Mouse (Mus musculus) bone marrow macrophage, adult 2 months (primary cell): Measurements from ENCODE around the gene Mmp9. TPM values are rescaled to one million over a fixed set of nuclear protein-coding genes. Genes with fewer than 3 reads are reported as not detected.
A peak's percentile ranks its signal among the peaks of the same experiment; 100 is the strongest.

Experiments used
- H3K27ac ChIP-seq: 2 replicates; pipeline ENCODE4 v1.5.1; 2012; ENCODE audit warnings: low read depth, low read length; ENCODE audit not compliant: insufficient read depth
- H3K4me1 ChIP-seq: 2 replicates; pipeline ENCODE4 v1.6.1; 2012; ENCODE audit warnings: low read length; ENCODE audit not compliant: control insufficient read depth, insufficient read depth
- H3K4me3 ChIP-seq: 2 replicates; pipeline ENCODE4 v1.5.1; 2012; ENCODE audit warnings: mild to moderate bottlenecking, low read length, moderate library complexity; ENCODE audit not compliant: insufficient read depth
- CTCF ChIP-seq: IDR thresholded peaks from 2 replicates; pipeline ENCODE4 v1.5.1; 2012; ENCODE audit warnings: low read depth, mild to moderate bottlenecking, low read length, moderate library complexity
- POLR2A ChIP-seq: IDR thresholded peaks from 2 replicates; pipeline ENCODE4 v1.6.1; 2012; ENCODE audit warnings: mild to moderate bottlenecking, low read depth, low read length, borderline replicate concordance
- polyA plus RNA-seq: library from polyadenylated mRNA; stranded (reverse); fragments of >200 nt; gene quantifications from 2 replicates; pipeline ENCODE4 v1.2.4, GENCODE M21; 2012; ENCODE audit not compliant: missing spikeins, insufficient read depth, insufficient read length

Gene Mmp9
- polyA plus RNA-seq, 1 experiment = 0.70 TPM

GRCm38 (mm10) chr2:164948962-164949361 lies 8.4 kb downstream of the Mmp9 start:
- no peak overlapping the region for H3K27ac ChIP-seq
- H3K4me1 ChIP-seq = peaks cover 8% of the 10 kb centered on the region
- H3K4me3 ChIP-seq = peak overlapping the region; percentile 3; the same call in 1 of the 2 replicates
- TF ChIP-seq POLR2A (no peak), CTCF (no peak)

GRCm38 (mm10) chr2:164950501-164950900 lies 9.9 kb downstream of the Mmp9 start:
- TF ChIP-seq POLR2A (no peak), CTCF (peak; percentile 89)
- H3K27ac ChIP-seq = no peak overlapping the region
- H3K4me3 ChIP-seq = no peak overlapping the region
- H3K4me1 ChIP-seq = peaks cover 8% of the 10 kb centered on the region

DNA sequence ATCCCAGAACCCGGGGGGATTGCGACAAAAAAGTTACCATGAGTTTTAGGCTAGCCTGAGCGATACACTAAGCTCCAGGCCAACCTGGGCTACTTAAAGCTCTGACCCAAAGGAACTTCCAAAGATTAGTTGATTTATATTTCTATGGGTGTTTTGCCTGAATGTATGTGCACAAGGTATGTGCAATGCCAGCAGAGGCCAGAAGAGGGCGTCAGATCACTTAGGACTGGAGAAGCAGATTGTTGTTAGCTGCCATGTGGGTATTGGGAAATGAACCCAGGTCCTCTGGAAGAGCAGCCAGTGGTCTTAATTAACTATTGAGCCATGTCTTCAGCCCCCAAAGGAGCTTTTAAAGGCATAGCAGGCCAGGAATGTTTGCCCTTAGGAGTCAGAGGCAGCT lies 11.2 kb downstream of the Mmp9 start:
- no peak for TF ChIP-seq POLR2A
- peak; percentile 27; the same call in 1 of the 2 replicates for TF ChIP-seq CTCF
- H3K4me1 ChIP-seq = peaks cover 8% of the 10 kb centered on the region
- H3K4me3 ChIP-seq = no peak overlapping the region
- H3K27ac ChIP-seq = no peak overlapping the region

- H3K4me3 ChIP-seq = no peak overlapping the region
- peaks cover 7% of the 10 kb centered on the region for H3K4me1 ChIP-seq
- no peak overlapping the region for H3K27ac ChIP-seq
- TF ChIP-seq POLR2A (no peak), CTCF (0 out of 2 replicates have a peak, but pooled peaks have one; percentile 4)
Observed at GRCm38 (mm10) chr2:164952448-164952847, 11.9 kb downstream of the Mmp9 start.

GRCm38 (mm10) chr2:164953224-164953623 lies 12.6 kb downstream of the Mmp9 start:
- TF ChIP-seq CTCF (peak; percentile 97), POLR2A (0 out of 2 replicates have a peak, but pooled peaks have one; percentile 15)
- Histone ChIP-seq H3K27ac (no peak overlapping the region), H3K4me1 (peaks cover 5% of the 10 kb centered on the region), H3K4me3 (peak overlapping the region; percentile 13; the same call in 1 of the 2 replicates)

GRCm38 (mm10) chr2:164955725-164956124 lies 15.1 kb downstream of the Mmp9 start:
- TF ChIP-seq CTCF = no peak; the same call in 1 of the 2 replicates
- no peak for TF ChIP-seq POLR2A
- H3K4me1 ChIP-seq = peaks cover 5% of the 10 kb centered on the region
- H3K27ac ChIP-seq = no peak overlapping the region
- no peak overlapping the region for H3K4me3 ChIP-seq

DNA sequence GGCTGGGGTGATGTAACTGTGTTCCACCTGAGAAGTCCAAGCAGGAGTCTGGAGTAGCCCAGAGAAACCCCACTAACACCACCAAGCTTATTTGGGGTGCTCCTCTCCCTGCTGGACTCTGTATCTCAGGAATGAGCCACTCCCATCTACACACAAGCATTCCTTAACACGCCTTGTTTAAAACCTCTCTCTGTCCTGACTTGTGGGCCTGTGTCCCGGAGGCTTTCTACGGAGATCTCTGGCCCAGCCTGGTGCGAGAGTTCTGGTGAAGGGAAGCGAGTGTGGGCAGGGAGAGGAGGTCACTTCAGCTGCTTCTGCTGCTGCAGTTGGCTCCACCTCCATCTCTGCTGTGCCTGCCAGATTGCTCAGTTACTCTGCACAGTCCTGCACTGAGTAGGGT lies 15.6 kb downstream of the Mmp9 start:
- no peak overlapping the region for H3K4me3 ChIP-seq
- peaks cover 5% of the 10 kb centered on the region for H3K4me1 ChIP-seq
- no peak overlapping the region for H3K27ac ChIP-seq
- TF ChIP-seq POLR2A (no peak), CTCF (no peak)

DNA sequence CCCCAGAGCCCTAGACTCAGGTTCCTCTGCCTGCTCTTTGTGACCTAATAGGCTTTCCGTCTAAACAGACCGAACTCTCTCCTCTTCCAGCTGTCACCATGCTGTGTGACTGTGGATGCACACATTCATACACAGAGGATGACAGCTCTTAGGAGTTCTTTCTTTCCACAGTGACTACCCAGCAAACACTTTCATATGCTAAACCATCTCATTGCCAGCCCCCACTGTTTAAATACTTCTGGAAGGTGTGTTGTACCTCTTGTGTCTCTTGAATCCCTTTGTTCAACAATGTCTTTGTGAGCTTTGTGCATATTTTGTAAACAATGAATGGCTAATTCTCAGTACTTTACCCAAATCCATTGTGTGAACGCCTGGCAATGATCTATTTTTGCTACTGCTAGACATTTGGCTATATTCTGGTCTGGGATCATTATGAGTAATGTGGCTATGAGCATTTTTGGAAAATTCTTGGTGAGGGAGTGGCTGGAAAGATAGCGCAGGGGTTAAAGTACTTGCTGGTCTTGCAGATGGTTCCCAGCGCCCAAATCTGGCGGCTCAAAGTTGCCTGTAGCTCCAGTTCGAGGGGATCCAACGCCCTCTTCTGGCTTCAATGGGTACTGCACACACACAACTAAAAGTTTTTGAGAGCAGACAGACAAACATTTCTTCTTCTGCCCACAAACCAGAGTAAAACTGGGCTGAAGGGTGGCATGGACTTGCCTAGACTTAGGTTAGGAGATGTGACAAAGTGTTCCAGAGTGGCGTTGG lies 17.2 kb downstream of the Mmp9 start:
- Histone ChIP-seq H3K4me3 (no peak overlapping the region), H3K4me1 (peaks cover 4% of the 10 kb centered on the region), H3K27ac (no peak overlapping the region)
- no peak for TF ChIP-seq POLR2A
- TF ChIP-seq CTCF = peak; percentile 31; the same call in 1 of the 2 replicates

DNA sequence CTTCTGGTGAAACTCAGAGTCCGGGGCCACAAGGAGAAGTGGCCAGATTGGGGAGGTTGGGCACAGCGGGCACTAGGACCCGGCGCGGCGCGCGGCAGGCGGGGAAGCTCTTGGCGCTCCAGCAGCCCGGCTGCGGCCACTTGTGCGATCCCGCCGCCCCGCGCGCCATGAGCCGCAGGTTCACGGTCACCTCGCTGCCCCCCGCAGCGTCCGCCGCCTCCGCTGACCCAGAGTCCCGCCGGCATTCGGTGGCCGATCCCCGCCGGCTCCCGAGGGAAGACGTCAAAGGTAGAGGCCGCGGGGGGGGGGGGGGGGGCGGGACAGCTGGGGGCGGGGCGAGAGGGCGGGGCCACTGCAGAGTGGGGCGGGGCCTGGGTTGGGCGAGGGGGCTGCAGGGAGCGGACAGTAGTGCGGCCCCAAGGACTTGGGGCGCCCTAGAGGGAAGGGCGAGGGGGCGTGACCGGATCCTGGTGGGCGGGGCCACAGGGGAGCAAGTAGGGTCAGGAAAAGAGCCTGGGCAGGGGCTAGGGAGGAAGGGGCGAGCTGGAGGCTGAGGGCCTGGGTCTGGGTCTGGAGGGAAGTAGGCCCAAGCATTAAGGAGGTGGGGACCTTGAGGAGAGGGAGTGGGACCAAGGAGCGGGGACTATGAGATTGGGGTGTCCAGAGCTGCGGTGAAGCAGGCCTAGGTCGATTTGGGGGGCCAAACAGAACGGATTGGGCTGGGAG lies 20.3 kb downstream of the Mmp9 start, which contains the start of gene Slc12a5:
Slc12a5 (plus strand) TSS at position 87 of the 726 bp plus-strand sequence.
- H3K27ac ChIP-seq = no peak within 1 kb of the TSS
- peak within 1 kb of the TSS; percentile 53 for H3K4me3 ChIP-seq
- H3K4me1 ChIP-seq = no peaks in the 10 kb centered on the region
- no peak for TF ChIP-seq POLR2A
- TF ChIP-seq CTCF = no peak

GRCm38 (mm10) chr2:164961506-164962182 lies 21.1 kb downstream of the Mmp9 start:
- H3K4me3 ChIP-seq = no peak overlapping the region
- TF ChIP-seq POLR2A (no peak), CTCF (peak; percentile 99)
- H3K4me1 ChIP-seq = no peaks in the 10 kb centered on the region
- no peak overlapping the region for H3K27ac ChIP-seq

DNA sequence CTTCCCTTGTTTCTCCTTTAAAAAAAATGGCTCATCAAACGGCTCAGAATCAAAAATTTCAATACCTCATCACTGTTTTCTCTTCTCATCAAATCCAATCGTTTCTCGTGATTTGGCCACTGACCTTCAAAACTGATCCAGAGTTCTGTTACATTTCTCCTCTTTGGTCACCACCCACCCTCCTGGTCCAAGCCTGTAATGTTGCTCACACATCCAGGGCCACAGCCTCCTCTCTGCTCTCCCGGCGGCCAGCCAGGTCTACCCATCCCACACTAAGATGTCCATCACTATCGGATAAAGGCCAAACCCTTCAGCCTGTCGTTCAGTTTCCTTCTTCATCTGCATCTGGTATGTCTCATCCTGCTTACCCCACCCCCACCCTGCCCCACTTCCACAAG lies 21.6 kb downstream of the Mmp9 start:
- no peak for TF ChIP-seq CTCF
- TF ChIP-seq POLR2A = no peak
- Histone ChIP-seq H3K27ac (no peak overlapping the region), H3K4me3 (no peak overlapping the region), H3K4me1 (no peaks in the 10 kb centered on the region)
